Mouse (Mus musculus) adrenal gland, postnatal 10 days (tissue): ENCODE measurements around the gene Teddm1b. TPM values are rescaled to one million over a fixed set of nuclear protein-coding genes. Genes with fewer than 3 reads are reported as not detected.
"Not testable (repeated sequence)": the region's sequence is repeated elsewhere in the genome, so short reads cannot be mapped to it uniquely, and the experiment has no call there.

Source experiments
- DNase-seq: peaks from one replicate; pipeline ENCODE4 v3.0.0; 2021; ENCODE audit warnings: mixed read lengths
- long read RNA-seq, 2 experiments: library from polyadenylated mRNA; stranded (forward); transcript quantifications; one replicate each; pipeline ENCODE4 v2.0.0; 2021
- total RNA-seq, 2 experiments: library from RNA; stranded (reverse); gene quantifications; 2 replicates each; pipeline ENCODE4 v1.2.3; 2021

Teddm1b gene
- not detected for total RNA-seq
- long read RNA-seq, experiment 1: 0 reads
- long read RNA-seq, experiment 2: 0 reads

DNA sequence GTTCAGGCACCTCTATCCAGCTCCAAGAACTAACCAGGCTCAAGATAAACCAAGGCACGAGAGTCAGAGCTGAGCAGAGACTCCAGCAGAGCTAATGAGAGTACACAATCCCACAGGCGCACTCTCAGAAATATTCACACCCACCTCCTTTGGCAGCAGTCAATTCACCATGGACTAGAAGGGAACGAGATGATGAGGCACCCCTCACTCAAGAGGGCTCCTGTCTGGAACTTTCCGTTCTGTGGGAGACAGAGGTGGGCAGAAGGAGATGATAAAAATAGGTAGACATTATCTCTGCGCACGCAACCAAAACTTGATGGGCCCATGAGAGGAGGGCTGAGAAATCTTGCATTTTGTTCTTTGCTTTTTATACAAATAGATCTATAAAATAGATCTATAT is at the start of gene Teddm1b:
Teddm1b (plus strand) TSS at position 301 of the 400 bp plus-strand sequence.
- no peak for DNase-seq

DNA sequence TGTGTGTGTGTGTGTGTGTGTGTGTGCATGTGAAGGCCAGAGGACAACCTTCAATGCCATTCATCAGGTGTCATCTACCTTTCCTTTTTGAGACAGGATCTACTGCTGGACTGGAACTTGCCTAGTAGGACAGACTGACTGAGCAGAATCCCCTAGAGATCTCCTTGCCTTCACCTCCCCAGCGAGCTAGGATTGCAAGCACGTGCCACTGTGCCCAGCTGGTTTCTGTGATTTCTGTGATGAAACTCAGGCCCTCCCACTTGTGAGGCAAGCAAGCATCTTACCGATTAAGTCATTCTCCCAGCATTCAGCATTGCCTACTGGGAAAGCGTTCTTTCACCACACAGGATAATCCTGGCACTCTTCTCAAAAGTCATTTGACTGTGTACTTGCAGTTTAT is 43.4 kb upstream of the Teddm1b start:
- DNase-seq: peak; percentile 38

DNA sequence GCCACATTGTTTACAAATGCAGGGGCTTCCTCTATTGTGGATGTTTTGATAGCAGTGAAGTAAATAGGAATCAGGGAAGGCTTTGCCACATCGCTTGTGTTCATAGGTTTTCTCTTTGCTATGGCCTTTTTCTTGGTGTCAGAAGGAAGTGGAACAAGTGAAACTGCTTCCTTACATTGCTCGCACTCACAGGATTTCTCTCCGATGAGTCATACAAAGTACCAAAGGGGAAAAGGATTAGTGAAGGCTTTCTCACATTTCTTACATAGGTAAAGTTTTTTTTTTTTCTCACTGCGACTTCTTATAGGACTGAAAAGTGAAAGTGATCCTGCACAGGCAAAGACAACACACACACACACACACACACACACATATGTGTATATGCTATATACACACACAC is 38.1 kb upstream of the Teddm1b start:
- no peak for DNase-seq

DNA sequence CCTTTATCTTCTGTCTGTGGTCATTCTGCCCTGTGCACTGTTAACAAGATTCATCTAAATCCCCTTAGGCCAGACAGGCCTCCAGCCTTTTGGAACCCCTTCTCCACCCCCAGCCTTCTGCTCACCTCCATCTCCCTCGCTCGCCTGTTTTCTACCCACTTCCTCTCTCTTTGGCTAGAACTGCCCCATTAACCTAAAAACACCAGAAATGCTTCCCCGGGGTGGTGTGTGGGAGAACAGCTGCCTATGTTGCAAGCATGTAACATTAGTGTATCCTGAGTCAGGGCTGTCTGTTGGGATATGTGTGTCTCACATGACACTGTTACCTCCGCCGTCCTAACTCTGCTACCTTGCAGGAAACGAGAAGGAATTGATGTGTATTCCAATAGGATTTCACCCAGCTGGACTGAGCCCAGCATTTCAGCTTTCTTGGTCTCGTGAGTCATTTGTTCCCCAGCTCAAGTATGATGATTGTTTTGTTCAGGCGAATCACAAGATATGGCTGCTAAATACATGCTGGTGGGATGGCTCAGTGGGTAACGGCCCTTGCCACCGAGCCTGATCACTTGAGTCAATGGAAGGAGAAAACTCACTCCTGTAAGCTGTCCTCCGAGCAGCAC is 31.9 kb upstream of the Teddm1b start:
- DNase-seq: no peak

DNA sequence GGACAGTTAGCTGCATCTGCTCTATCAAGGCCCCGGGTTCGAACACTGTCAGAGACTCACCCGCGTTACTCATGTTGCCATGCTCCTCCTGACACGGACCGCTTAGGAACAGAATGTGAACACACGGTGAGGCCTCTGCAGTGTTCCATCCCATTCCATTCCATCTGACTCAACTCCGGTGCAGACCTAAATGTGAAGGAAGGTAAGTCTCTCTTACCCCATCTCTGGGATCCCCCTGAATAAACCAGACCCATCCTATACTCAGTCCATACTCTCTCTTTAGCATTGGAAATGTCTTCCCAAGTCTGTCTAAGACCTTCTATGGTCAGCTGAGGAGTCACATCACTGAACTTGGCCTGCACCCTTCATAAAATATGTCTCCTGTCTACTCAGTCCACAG is 30.1 kb upstream of the Teddm1b start, which contains the start of gene Rgsl1:
Rgsl1 (minus strand) TSS at position 101 of the 400 bp plus-strand sequence.
- no peak for DNase-seq

DNA sequence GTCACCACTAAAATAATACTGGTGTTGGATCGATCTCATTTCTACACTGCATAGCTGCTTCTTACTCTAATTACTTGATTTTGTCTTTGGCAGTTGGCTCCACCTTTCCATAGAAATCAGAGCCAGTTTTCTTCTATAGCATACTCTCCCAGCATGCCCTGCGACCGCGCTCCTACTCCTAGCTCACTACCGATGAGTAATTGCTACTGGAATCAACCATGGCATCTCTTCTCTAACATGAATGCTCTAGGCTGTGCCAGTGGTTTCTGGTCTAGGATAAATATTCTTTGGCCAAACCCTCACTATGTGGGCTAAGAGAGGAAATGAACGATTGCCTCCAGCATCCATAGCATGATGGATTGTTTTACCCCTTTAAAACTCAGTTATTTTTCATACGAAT is 27.7 kb upstream of the Teddm1b start:
- DNase-seq: no peak

DNA sequence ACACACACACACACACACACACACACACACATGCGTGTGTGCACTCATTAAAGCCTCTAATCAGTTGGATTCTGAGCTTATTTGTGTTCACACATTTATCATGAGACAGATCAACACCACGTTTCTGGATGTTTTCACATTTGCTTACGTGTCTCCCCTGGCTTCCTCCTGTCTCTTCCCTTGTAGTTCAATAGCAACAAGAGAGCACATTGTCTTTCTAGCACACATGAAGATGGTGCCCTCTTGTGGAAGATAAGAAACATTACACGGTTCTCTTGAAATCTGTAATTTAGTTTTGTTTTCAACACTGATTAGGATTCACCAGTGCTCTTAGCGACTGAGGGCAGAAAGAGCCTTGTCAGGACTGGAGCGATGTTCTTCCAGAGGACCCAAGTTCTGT is 27.3 kb upstream of the Teddm1b start:
- DNase-seq: peak; percentile 3

DNA sequence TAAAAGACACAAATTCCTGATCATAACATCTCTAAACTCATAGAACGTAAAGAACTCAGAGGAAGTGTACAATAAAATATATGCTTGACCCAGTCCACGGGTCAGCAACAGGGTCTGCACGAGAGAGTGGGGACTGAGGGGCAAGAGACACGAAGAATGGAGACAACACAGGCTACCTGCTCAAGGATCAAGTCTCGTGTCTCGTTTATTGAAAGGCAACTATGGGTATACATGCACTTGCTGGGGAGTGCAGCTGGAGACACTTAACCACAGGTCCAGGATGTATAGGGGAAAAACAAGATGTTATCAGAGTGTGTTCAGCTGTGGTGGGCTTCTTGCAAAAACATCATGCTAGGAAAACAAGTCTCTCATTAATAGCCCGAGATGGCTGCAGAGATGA is 21.4 kb upstream of the Teddm1b start:
- DNase-seq: not testable (repeated sequence)

DNA sequence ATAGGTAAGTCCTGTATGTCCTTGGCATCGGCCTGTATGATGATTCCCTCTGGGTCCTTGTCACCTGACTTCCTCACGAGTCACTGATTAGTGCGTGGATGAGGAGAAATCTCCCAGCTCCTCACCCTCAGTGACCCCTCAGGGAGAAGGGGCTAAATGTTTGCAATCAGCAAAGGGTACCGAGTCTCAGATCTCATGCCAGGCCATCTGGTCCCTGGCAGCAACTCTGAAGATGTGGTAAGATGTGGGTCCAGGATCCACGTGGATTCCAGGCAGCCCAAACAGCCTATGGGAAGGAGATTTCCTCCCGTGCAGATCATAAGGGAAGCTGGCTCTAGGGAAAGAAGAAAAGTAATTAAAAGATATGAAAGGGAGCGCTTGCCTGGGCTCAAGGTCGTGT is 18.2 kb upstream of the Teddm1b start:
- no peak for DNase-seq

DNA sequence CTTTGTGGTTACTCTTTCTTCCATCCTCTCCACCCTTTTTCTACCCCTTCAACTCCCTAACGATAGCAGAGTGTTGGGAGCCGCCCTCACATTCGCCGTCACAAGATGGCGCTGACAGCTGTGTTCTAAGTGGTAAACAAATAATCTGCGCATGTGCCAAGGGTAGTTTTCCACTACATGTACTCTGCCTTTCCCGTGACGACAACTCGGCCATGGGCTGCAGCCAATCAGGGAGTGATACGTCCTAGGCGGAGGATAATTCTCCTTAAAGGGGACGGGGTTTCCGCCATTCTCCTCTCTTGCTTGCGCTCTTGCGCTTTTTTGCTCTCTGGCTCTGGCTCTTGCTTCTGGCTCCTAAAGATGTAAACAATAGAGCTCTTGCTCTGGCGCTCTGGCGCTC is 6.2 kb downstream of the Teddm1b start:
- not testable (repeated sequence) for DNase-seq

DNA sequence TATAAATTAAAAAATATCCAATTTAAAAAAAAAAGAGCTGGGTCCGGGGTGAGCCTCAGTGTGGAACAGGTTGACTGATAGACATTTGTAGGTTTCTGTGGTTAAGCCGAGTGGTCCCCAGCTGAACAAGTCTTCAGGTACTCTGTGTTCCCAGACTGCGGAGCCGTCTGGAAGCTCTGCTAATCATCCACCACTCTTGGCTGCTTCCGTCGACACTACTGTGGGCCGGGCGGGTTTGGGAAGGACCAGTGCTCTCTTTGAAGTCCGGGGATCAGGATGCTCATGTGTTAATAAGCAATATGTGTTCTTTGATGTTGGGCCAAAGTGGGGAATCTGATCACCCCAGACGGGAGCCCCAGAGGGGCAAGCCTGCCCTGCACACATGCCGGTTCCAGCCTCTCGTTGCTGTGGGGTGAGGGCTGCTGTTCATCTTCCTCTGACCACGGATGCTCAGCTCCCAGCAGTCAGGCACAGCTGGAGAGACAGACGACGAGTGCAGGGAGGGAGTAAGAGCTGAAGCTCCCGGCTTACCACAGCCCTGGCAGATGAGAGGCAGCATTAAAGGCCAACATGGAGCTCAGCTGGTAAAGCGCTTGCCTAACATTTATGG is 12.0 kb downstream of the Teddm1b start:
- DNase-seq: no peak

DNA sequence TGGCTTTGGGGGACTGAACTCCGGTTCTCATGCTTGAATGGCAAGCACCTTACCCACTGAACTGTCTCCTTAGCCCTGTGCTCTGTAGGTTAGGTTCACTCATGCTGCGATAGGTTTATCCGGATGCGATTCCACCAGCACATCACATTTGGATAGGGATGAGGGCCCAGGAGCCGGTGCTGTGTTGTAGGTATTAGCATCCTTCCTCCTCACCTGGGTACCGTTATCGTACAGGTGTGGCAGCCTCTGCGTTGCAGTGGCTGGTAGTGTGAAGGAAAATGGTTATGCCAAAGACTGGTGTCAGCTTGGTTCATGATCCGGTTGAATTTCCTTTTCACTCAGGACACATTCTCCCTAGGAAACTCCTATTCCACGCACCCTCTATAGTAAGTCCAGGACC is 16.0 kb downstream of the Teddm1b start:
- no peak for DNase-seq

DNA sequence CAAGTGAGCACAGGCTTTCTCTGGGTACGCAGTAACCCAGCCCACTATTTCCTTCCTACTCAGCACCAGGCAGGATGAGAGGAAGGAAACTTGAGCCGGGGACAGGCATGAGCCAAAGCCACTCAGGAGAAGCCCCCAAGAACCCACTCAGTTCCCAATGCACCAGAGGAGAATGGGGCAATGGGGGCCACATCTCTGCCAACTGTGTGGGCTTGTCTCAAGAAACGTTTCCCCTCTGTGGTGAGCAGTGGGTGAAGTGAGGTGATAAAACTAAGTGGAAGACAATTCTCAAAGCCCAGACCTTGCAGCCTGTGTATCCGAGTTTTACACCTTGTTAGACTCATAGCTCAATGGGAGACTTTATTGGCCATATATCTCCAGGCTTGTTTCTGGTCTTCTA is 17.3 kb downstream of the Teddm1b start, which contains the start of gene Teddm1a:
Teddm1a (plus strand) TSS at position 301 of the 400 bp plus-strand sequence.
- DNase-seq: no peak

DNA sequence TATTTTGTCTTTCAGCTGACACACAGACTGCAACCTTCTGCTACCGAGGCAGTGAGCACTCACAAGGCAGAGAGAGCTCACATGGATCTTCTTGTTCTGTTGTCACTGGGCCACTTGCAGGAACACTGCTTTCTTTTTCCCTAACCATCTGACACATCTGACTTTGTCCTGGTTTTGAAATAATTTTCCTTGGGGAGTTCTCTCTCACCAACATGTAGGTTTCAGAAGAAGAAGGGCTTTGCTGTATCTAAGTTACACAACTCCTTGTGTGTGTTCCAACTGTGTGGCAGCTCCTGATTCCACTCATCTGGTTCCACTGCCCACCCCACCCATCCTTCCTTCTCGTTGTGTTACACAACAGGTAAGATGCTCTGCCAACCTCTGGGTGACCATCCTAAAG is 19.6 kb downstream of the Teddm1b start:
- DNase-seq: no peak

DNA sequence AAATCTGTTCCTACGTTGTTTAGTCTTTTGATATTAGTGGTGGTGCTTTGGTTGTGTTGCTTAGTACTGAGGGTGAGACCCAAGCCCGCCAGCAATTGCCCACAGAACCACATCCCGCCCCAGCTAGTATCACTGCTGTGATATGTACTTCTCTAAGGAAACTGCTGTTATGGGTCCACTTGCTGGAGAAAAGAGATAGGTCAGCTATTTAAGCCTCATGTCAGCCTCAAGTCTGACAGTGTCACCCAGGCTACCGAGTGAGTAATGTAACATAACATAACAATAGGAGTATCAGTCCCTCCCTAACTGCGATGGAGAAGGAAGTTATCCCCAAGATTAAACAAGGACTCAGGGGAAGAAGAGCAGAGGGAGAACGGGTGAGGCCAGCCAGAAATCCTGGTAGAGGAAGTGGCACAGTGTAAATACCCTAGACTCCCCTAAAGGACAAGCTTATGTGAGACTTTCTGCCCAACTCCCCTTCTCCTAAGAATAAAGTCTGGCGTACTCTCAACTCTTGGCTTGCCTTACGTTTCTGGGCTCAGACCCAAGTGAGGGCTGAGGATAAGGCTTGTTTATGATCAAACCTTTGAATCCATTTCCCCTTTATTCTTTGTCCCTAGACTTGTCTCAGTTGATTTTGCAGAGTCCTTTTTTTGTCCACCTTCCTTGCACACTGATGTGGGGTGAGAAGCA is 20.2 kb downstream of the Teddm1b start:
- DNase-seq: no peak

DNA sequence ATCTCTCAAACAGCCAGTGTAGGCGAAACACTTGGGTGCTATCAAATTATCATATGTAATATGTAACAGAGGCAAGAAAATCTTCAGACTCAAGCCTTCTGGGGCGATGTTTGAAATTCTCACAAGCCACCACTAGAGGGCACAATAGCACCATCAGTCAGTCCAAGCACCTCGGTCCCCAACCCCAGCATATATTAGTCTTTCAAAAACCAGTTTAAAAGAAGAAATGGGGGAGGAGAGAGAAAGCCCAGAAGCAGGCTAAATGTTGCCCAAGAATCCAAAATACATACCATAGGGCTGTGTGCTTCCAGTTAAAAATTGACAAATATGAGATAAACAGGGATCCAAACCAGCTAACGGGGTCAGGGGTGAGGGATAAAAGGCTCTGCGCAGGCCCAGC is 20.8 kb downstream of the Teddm1b start:
- DNase-seq: peak; percentile 81

DNA sequence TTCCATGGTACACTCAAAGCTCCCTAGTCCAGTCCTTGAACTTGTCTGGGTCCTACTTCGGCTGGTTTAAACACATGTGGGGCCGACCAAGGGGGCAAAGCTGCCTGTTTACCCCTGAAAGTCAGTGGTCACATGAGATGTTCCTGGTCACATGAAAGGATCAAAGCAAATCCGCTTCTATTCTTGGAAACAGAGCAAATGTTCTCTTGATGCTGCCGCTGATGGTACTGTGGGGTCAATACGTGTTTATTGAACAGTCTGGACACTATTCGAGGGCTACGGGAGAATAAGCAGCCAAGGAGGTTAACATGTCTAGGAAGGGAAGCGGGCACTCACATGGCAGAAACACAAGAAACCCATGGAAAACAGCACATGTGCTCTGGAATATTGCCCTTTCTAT is 23.1 kb downstream of the Teddm1b start:
- DNase-seq: no peak

DNA sequence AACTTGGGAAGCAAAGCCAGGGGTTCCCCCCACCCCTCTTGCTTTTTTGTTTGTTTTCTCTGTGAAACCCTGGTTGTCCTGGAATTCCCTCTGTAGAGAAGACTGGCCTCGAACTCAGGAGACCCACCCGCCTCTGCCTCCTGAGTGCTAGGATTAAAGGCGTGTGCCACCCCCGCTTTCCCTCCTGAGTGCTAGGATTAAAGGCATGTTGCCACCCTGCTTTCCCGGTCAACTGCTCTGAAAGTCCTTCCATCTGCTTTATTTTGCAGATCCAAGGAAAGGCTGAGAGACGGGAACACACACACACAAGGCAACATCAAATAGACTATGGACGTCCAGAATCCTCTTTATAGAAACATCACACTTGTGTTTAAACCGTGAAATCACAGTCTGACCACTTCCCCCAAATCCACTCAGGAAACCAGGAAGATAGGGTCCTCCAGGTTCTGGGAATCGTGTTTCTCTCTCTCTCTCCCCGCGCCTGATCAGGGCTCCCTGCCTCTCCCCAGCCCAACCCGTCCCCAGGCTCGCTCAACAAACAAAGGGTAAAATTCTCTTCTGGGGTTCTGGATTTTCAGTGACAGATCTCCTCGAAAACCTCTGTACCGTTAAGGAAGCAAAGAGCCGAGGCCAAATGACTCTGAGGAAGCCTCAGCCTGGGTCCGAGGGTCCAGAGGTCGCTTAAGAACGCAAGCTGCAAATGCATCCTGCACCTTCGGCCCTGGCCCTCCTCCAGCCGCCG is 25.0 kb downstream of the Teddm1b start:
- DNase-seq: no peak

DNA sequence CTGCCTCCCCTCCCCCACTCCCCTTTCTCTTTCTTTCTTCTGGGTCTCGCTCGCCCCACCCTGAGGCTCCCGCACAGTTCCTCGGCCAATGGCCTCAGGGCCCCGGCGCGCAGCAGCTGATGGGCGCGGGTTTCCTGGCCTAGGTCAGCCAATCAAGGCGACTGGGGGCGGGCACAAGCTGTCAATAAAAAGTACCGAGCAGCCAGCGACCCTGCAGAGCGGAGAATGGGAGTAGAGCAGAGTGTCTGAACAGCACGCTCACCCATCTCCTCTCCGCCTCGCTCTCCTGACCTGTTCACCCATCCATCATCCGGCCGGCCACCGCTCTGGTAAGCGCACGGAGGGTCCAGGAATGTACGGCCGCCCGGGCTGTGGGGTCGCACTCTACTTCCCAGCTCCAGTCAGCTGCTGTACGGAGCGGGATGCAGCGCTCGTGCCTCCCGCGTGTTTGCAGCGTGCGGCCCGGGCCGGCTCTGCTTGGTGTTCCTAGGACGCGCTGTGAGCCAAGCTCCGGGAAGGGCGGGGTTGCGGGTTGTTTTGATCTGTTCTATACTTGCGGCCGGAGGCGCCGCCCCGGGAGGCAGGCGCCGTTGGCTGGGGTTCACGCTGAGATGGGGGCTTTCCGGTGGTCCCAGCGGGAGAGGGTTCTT is 25.7 kb downstream of the Teddm1b start, which contains the start of the genes Glul and Teddm2:
Glul (plus strand) TSS at position 214 of the 650 bp plus-strand sequence.
Teddm2 (minus strand) TSS at position 498 of the 650 bp plus-strand sequence.
- peak; percentile 98 for DNase-seq

DNA sequence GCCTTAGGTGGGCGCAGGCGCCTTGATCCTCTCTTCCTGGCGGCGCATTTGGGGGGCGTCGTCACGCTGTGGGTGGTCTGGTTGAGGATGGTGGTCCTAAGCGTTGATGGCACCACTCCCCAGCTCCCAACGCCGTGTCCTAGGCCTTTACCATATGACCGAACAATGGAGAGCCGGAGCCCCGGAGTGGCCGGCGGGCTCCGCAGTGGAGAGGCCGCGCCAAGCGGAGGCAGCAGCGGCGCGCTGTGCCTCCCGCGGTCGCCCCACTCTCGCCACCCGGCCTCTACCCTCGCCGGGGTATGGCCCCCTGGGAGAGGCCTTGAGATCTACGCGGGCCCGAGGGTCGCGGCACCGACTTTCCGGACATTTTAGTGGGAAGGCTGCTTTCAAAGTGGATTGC is 26.2 kb downstream of the Teddm1b start:
- peak; percentile 55 for DNase-seq

DNA sequence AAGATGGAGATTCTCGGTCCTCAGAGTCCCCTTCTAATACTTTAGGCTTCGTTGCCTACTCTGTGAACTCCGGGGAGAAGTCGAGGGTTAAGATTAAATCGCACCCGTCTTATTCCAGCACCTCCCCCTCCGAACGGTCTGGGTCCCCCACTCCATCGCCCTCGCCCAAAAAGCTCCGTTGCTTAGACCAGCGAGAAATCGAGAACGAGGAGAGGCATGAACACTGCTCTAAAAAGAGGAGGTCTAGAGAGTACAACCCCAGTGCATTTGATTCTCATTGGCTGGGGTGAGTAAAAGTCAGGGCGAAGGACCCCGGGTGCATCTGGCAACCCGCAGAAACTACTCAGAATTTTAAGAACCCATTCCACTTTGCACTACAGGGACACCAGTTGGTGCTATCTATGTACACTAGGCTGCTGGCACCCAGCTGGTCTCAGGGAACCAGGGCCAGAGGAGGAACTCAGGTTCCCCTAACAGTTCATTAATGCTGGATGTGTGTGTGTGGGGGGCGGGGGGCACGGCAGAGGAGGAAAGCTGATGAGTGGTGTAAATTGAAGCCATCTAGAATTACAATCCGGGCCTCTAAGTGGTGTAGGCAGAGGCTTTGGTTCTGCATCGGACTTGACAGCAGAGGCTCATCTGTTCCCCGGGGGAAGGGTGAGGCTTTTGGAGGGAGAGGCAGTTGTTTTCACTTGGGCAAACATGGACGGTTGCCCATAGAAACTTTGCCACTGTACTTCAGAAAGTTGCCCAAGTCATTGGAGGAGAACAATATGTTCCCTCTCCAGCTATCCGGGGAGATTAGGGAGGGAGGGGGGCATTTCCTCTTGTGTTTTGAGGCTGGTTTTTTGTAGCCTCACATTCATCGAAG is 26.9 kb downstream of the Teddm1b start:
- peak; percentile 62 for DNase-seq
